Mouse (Mus musculus) cerebellum, postnatal 4 days (tissue): ENCODE data around the gene Crb1.

Experiments
- DNase-seq, 2 experiments: peaks; one replicate each; pipeline ENCODE4 v3.0.0; 2022; ENCODE audit warnings: low spot score in 2 of 2, mixed read lengths in 1 of 2

Gene Crb1

GRCm38 (mm10) chr1:139224309-139224949 is 152.5 kb downstream of the Crb1 start:
- DNase-seq = no peak

- DNase-seq = no peak
These were observed 153.1 kb downstream of the Crb1 start for GRCm38 (mm10) chr1:139223804-139224203.

GRCm38 (mm10) chr1:139215311-139215710 is 161.6 kb downstream of the Crb1 start:
- no peak for DNase-seq

- DNase-seq = no peak
These were observed 166.4 kb downstream of the Crb1 start for GRCm38 (mm10) chr1:139210505-139210904.

- DNase-seq = no peak
These were observed 167.1 kb downstream of the Crb1 start for GRCm38 (mm10) chr1:139209796-139210195.

- DNase-seq = no peak
These were observed 170.6 kb downstream of the Crb1 start for GRCm38 (mm10) chr1:139206259-139206658.

- DNase-seq = no peak
These were observed 173.9 kb downstream of the Crb1 start for GRCm38 (mm10) chr1:139203026-139203425.

GRCm38 (mm10) chr1:139194428-139195028 is 182.4 kb downstream of the Crb1 start:
- DNase-seq = no peak

- no peak for DNase-seq
These were observed 182.9 kb downstream of the Crb1 start for GRCm38 (mm10) chr1:139194011-139194410.

- no peak for DNase-seq
These were observed 184.3 kb downstream of the Crb1 start for GRCm38 (mm10) chr1:139192635-139193034.

- no peak for DNase-seq
These were observed 196.3 kb downstream of the Crb1 start for GRCm38 (mm10) chr1:139180481-139181149.

GRCm38 (mm10) chr1:139179707-139180106 is 197.2 kb downstream of the Crb1 start:
- DNase-seq = no peak

GRCm38 (mm10) chr1:139174058-139174832 is 202.7 kb downstream of the Crb1 start:
- DNase-seq = no peak

GRCm38 (mm10) chr1:139162814-139163213 is 214.1 kb downstream of the Crb1 start:
- DNase-seq = no peak

GRCm38 (mm10) chr1:139161619-139162018 is 215.3 kb downstream of the Crb1 start:
- no peak for DNase-seq

GRCm38 (mm10) chr1:139156397-139156796 is 220.5 kb downstream of the Crb1 start:
- no peak for DNase-seq

GRCm38 (mm10) chr1:139153493-139153892 is 223.4 kb downstream of the Crb1 start:
- DNase-seq = no peak

GRCm38 (mm10) chr1:139153006-139153405 is 223.9 kb downstream of the Crb1 start:
- DNase-seq = no peak
